Mouse (Mus musculus): Measurements from ENCODE around the gene Zbed5.
"Not testable (repeated sequence)": the region's sequence is repeated elsewhere in the genome, so short reads cannot be mapped to it uniquely, and the experiment has no call there.

Gene Zbed5

DNA sequence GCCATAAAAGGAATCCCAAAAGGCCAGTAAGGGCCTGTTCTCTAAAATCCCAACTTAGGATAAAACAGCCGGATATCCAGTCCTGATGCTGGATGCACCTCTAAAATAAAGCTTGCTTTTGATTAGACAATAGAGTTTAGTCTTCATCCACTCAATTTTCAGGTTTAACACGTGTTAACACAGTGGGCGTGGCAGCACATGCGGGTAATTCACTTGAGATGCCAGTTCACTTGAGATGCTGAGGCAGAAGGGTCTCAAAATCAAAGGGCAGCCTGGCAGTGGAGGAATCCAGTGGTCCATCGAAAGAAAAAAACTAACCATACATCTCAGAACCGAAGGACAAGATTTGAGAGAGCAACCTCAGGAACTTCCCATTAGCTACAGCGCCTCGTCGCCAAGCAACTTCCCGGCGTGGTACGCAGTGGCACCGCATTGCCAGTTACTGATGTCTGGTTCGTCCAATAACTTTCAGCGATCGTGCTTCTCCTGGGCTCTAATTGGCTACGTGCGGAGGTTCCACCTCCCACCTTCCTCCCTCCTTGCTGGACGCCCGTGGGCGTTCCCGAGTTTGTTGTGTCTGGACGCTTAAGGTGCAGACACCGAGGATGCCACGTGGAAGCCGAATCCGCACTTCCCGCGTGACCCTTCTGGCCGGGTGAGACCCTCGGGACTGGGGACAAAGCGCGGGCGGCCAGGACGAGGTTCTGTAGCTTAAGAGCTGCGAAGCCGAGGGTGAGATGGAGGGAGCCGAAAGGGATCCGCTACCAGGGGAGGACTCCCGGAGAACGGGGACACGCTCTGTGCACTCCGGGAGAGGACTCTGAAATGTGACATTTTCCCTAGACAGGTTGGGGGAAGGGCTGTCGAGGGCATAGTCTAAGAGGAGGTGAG is at the start of gene Zbed5:
Zbed5 (plus strand) TSS at position 526 of the 891 bp plus-strand sequence.
- peak; percentile 58 to 82 for DNase-seq (ENCODE audit: low spot score in 2 of 2)

DNA sequence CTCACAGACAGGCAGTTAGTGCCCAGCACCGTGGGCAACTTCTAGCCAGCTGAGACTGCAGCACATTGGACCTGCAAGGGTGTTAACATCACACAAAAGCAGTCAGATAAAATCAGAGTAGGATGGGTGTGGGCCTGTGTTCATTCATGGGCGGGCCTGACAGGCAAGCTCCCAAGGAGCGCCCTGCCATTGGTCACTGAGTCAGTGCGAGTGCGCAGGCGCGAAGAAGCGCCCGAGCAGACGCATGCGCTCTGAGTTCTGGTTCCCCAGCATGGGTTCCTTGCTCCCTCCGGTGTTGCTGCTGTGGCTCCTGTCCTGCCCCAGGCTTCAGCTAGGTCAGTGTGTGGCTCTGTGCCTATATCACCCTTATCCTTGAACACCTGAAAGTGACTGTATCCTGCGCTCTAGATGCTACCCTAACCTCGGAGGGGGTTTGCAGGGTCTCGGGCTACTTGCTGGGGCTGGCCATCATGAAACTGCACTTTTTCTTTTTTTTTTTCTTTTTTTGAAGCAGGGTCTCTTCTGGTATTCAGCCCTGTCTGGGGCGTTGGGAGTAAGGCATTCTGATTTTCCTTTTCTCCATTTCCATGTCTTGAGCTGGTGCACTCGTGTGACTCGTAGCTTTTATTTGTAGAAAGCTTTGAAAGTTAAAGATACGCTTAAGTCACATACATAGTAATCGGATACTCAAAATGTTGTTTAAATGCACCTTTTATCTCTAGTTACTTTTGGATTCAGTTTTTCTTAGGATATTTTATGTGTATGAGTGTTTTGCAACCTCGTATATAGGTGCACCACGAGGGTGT is 48.6 kb upstream of the Zbed5 start, which contains the start of gene Sumf2:
Sumf2 (plus strand) TSS at position 235 of the 806 bp plus-strand sequence.
- DNase-seq (ENCODE audit: low spot score in 2 of 2): peak; percentile 92 to 95

DNA sequence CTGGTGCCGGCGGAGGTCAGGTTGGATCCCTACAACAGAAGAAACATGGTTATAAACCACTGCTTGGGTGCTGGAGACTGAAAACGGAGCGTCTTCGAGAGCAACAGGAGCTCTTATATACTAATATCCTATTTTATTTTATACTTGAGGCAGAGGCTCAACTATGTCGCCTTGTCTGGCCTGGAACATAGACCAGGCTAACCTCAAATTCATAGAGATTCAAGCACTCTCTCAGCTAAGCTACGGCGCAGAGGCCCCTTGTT is 48.0 kb upstream of the Zbed5 start:
- no peak for DNase-seq (ENCODE audit: low spot score in 2 of 2)

DNA sequence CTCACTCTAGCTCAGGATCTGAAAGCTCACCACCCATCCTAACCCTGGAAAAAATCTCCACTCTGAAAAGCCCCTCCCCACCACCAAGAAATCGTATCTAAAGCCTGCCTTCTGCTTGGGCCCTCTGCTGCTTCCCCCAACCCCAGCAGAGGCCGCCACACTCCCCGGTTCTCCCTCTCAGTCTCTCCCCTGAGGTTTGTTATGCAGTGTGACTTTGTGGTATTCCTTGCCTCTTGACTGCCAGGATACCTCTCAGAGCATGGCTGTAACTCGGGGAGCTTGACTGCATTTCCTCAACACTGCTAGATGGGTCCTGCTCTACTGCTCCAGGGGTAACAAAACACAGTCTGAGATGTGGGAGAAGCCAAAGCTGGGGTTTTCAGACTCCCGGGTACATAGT is 40.4 kb upstream of the Zbed5 start:
- no peak for DNase-seq (ENCODE audit: low spot score in 2 of 2)

DNA sequence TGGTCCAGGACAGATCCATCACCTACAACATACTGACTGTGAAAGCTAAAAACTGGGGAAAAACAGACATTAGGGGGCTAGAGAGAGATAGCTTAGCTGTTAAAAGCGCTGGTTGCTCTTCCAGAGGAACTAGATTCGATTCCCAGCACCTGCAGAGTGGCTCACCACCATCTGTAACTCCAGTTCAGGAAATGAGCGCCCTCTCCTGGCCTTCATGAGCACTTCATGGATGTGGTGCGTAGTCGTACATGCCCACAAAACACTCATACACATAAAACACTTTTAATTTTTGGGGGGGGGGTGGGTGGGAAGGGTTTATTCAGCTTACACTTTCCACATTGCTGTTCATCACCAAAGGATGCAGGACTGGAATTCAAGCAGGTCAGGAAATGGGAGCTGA is 39.1 kb upstream of the Zbed5 start:
- no peak for DNase-seq (ENCODE audit: low spot score in 2 of 2)

DNA sequence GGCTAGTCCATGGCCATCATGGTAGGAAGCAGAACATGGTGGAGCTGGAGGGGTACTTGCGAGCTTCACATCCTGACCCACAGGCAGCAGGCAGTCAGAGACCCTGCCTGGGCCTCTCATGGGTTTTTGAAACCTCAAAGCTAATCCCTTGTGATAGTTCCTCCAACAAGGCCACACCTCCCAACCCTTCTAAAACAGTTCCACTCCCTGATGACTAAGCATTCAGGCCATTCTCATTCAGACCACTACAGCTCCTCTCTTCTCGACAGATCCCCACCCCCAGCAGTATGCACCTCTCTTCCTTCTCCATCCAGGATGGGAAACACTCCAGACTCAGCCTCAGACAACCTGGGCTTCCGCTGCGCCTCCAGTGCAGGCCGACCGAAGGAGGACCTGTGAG is 33.2 kb upstream of the Zbed5 start:
- DNase-seq (ENCODE audit: low spot score in 2 of 2): no peak

DNA sequence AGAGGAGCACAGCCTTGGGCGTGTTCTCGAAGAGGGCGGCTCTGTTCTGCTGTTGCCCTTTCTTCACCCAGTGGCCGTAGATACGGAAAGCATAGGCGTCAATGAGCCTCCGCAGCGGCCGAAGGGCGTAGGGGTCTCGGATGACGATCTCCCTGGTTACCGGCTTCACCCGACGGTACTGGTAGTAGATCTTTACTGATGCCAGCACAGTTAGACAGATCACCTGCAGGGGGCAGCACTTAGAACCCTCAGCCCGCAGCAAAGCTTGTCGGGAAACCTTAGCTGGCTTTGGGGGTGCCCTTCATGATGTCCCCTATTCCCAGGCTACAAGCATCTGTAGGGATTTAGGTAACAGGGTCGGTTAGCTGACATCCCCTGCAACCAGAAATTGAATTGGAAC is 31.1 kb upstream of the Zbed5 start:
- DNase-seq (ENCODE audit: low spot score in 2 of 2): peak; percentile 22 to 74

DNA sequence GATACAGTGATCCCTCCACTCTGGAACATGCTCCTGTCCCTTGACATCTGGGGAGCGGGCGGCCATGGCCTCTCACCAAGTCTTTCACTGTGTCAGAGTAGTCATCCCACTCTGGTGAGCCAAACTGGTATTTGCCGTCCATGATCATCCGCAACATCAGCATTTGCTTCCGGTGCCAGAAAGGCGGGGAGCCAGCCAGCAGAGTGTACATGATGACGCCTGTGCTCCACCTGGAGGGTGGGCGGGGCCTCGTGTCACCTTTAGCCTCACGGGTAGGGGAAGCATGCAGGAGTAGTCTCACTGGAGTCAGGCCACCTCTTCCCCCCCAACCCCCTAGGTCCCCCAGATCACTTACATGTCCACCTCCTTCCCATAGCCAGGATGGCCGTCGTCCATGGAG is 29.7 kb upstream of the Zbed5 start:
- DNase-seq (ENCODE audit: low spot score in 2 of 2): no peak

DNA sequence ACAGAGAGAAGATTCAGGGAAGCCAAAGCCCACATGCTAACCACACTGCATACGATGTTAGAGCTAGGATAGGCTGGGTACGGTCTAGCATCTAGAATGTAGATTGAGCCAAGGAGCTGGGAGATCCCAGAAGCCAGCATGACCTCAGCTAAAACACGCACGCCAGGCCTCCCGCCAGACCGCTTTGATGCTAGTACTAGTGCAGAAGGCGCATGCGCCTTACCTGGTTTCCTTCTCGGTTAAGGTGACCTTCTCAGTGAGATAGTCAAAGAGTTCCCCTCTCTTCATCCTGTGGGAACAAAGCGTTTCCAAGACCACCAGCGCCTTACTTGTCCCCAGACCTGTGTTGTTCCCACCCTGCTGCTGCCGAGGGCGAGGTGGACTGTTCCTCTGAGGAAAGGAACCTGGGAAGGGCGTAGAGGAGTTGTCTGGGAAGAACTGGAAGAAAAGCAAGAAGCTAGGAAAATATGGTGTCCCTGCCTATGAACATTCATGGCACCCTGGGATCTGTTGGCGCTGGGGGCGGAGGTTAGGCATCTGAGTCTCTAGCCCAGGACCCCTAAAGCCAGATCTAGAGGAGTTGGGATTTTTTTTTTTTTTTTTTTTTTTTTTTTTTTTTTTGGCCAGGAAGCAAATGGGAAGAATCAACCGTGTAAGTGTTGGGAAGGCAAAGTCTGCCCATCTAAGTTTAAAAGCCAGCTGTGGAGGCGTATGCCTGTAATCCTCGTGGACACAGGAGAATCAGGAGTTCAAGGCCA is 26.1 kb upstream of the Zbed5 start:
- DNase-seq (ENCODE audit: low spot score in 2 of 2): no peak

DNA sequence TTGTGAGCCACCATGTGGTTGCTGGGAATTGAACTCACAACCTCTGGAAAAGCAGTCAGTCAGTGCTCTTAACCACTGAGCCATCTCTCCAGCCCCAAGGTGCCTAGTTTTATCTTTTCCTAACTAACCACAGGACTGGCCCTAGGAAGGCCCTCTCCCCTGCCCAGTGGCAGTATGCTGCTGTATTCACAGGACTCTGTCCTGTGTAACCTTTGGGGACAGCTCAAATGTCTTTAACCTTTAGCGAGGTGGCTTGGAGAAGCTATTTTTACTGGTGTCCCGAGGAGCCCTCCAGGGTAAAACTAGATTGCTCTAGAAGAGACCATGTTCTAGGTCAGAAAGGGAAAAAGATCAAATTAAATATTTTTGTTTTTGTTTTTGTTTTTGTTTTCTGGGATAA is 24.3 kb upstream of the Zbed5 start:
- DNase-seq (ENCODE audit: low spot score in 2 of 2): no peak

DNA sequence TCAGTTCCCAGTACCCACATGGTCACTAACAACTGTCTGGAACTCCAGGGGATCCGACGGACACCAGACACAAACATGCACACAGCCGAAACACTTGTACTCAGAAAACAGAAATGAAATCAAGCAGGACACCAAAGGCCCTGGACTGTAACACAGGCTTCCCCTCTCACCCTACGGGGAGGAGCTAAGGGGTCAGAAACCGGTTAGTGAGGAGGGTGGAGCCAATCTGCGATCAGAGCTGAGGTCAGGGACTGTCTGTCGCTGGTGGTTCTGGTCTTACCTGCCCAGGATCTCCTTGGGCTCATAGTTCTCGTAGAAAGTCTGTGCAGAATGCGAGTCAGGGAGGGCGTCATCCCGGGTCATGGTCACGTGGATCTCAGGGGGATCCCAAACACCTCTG is 21.6 kb upstream of the Zbed5 start:
- no peak for DNase-seq (ENCODE audit: low spot score in 2 of 2)

DNA sequence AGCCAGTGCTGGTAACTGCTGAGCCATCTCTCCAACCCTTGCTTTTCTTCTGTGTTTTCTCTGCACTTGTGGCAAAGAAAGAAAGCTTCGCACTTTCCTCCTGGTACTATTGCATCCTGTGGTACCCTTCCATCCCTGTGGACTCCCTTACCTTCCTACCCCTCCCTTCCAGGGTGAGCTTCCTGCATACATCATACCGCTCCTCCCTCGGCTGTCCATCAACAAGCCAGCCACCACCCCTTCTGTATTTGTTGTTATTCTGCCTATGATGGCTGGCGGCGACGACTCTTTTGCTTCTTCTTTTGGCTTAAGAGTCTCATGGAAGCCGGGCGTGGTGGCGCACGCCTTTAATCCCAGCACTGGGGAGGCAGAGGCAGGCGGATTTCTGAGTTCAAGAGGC is 20.4 kb upstream of the Zbed5 start:
- DNase-seq (ENCODE audit: low spot score in 2 of 2): no peak

DNA sequence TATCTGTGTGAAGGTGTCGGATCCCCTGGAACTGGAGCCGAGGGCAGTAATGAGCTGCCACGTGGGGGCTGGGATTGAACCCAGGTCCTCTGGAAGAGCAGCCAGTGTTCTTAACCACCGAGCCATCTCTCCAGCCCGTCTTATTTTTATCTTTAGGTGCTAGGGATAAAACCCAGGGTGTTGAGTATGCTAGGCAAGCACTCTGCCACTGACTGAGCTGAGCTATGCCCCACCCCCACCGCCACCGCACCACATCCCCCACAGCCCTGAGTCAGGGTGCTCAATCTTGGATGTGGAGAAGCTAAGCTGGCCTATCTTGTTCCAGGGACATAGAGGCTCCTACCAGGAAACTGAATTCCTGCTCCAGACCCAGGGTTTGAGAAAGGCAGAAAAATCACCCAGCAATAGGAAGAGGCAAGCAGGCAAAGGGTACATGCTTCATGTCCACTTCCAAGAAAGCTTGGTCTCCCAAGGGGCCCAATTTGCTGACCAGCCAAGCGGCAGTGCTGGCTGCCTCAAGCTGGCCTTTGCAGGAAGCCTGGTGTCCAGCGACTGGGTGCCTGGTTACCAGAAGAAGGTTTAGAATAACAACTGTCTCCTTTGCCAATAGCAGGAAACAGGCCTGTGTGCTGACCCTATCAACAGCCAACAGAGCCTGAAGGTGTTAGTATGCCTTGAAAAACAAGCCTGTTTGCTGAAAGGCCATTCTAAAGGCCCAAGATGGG is 17.6 kb upstream of the Zbed5 start:
- DNase-seq (ENCODE audit: low spot score in 2 of 2): no peak

DNA sequence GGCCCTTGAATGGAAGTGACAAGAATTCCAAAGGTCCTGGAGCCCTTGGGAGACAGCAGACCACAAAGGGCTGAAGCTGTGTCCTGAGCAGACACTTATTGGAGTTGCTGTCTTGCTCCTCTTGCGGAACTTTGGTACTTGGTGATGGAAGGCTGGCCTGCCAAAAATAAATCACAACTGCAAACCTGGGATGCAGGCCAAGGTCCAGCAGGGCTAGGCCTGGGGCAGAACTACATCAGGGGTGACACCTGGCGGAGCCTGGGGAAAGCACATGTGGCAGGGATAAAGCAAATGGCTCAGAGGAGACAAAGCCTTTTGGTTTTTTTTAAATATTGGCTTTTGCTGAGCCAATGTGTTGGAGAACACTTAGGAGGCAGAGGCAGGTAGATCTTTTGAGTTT is 16.6 kb upstream of the Zbed5 start:
- DNase-seq (ENCODE audit: low spot score in 2 of 2): no peak

DNA sequence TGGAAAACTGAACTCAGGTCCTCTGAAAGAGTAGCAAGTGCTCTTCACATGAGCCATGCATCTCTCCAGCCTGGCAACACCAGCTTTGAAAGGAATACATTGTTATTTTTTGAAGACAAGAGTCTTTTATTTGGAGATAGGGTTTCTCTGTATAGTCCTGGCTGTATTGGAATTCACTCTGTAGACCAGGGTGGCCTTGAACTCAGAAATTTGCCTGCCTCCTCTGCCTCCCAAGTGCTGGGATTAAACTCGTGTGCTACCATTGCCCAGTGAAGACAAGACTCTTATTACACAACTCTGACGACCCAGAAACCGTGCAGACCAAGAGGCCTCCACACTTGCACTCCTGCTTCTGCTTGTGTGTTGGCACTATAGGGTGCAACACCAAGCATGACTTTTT is 15.6 kb upstream of the Zbed5 start:
- no peak for DNase-seq (ENCODE audit: low spot score in 2 of 2)

DNA sequence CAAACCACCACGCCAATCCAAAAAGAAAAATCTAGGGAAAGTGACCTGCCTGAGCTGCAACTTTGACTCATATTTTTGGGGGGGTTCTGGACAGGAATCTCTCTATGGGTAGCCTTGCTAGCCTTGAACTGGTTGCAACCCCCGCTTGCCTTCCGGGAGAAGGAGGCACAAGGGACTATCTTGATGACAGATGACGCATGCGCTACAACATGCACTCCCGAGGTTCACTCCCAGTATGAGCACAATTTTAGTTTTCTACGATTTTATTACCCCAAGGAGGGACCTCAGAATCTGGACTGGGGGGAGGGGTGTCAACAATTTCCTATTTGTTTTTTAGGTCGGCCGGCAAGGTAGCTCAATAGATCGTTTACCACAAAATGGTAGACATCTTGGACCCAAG is 9.3 kb upstream of the Zbed5 start:
- DNase-seq (ENCODE audit: low spot score in 2 of 2): peak in 1 of 2 experiments; percentile 33

DNA sequence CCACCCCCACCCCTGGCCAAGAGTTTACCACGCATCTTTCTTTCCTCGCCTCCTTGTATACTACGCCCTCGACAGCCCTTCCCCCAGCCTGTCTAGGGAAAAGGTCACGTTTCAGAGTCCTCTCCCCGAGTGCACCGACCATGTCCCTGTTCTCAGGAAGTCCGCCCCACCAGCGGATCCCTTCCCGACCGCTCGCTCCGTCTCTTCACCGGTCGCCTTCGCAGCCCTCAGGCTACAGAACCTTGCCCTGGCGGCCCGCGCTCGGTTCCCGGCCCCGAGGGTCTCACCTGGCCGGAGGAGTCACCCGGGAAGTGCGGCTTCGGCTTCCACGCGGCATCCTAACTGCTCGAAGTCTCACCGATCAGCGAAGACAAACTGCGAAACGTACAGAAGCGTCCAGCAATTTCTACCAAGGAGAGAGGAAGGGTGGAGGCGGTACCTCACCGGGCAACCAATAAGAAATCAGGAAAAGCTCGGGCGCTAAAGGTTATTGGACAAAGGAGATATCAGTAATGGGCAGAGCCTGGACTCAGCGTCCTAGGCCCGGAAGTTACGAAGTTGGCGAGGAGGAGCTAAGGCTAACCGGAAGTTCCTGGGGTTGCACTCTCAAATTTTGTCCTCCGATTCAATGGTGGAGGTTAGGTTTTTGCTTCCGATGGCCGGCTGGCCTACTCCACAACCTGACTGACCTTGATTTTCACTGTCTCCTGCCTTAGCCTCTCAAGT is 8.4 kb upstream of the Zbed5 start, which contains the start of gene Chchd2:
Chchd2 (minus strand) TSS at position 560 of the 726 bp plus-strand sequence.
- peak; percentile 89 to 90 for DNase-seq (ENCODE audit: low spot score in 2 of 2)

DNA sequence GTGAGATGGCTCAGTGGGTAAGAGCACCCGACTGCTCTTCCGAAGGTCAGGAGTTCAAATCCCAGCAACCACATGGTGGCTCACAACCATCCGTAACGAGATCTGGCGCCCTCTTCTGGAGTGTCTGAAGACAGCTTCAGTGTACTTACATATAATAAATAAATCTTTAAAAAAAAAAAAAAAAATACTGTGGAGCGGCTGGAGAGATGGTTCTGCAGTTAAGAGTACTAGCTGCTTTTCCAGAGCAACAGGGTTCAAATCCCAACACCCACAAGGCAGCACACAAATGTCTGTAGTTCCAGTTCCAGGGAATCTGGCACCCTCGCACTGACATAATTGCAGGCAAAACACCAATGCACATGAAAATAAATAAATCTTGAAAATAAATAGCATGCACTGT is 5.1 kb upstream of the Zbed5 start:
- not testable (repeated sequence) for DNase-seq (ENCODE audit: low spot score in 2 of 2)

DNA sequence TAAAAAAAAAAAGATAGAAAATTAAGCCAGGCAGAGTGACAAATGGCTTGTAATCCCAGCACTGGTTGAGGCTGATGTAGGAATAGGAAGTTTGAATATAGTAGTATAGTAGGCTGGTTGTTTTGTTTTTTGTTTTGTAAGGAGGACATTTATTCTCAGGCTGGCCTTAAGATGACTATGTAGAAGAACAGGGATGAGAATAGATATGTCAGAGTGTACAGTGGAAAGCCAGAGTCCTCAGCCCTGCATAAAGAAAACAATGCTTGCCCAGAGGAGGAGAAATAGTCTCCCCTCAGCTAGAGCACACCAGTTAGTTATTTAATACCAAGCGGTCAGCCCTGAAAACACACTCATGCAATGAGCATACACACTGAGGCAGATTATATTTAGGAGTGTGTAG is 2.9 kb downstream of the Zbed5 start, which contains the start of gene Phkg1:
Phkg1 (minus strand) TSS at position 101 of the 400 bp plus-strand sequence.
- DNase-seq (ENCODE audit: low spot score in 2 of 2): no peak

DNA sequence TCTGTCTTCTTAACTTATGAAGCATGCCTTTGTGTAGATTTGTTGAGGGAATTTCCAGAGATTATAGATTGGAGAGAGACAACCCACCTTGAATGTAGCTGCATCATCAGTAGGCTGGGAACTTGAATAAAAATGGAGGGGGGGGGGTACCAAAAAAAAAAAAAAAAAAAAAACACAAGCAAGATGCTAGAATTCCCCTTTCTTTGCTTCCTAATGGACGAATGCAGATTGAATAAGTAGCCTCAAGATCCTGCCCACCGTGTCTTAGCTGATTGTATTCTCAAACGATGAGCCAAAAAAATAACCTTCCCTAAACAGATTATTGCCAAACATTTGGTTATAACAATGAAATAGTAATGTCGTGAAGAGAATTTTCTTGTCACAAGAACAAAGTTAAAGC is 12.3 kb downstream of the Zbed5 start:
- DNase-seq (ENCODE audit: low spot score in 2 of 2): no peak

Data from spleen, postnatal 10 days (tissue).